Mouse (Mus musculus): Measurements from ENCODE around the gene Pak7.

- TF ChIP-seq CTCF (IDR thresholded peaks at IDR 0.05; ENCODE audit: borderline replicate concordance, extremely low read depth, insufficient read depth, insufficient read length): no peak
- no peak for TF ChIP-seq POLR2A (IDR thresholded peaks at IDR 0.05; ENCODE audit: borderline replicate concordance, extremely low read depth, insufficient read depth, insufficient read length, poor library complexity, severe bottlenecking)
These were observed 31.8 kb upstream of the Pak7 start for GRCm38 (mm10) chr2:136419543-136419942.

Data from brain, embryonic 14.5 days (tissue).